Mouse (Mus musculus) embryonic facial prominence, embryonic 11.5 days (tissue): Measurements from ENCODE around the gene 1810030O07Rik. TPM values are rescaled to one million over a fixed set of nuclear protein-coding genes. Genes with fewer than 3 reads are reported as not detected.

ENCODE experiments used
- ATAC-seq: fragments of 200-750 bp; cut with Nextera tagmentation; replicated peaks from 2 replicates; pipeline ENCODE4 v1.8.0; 2017; ENCODE audit warnings: low read depth; ENCODE audit not compliant: insufficient number of reproducible peaks, low FRiP score, low TSS enrichment
- DNase-seq: peaks from one replicate; pipeline ENCODE4 v3.0.0-alpha.2; 2015; ENCODE audit warnings: low spot score
- H3K27ac ChIP-seq: fragments of 300-500 bp; sonication (generic); replicated peaks from 2 replicates; pipeline ENCODE4 v1.5.1; 2014; ENCODE audit warnings: mild to moderate bottlenecking, low read depth, low read length, control low read depth
- H3K27me3 ChIP-seq: fragments of 300-500 bp; sonication (generic); 2 replicates; pipeline ENCODE4 v1.6.1; 2014; ENCODE audit warnings: mild to moderate bottlenecking, low read length, moderate library complexity, mixed read lengths; ENCODE audit not compliant: control insufficient read depth, insufficient read depth
- H3K36me3 ChIP-seq: fragments of 300-500 bp; sonication (generic); replicated peaks from 2 replicates; pipeline ENCODE4 v1.6.1; 2014; ENCODE audit warnings: low read depth, mild to moderate bottlenecking, low read length, moderate library complexity, mixed read lengths; ENCODE audit not compliant: control insufficient read depth, insufficient read depth
- H3K4me1 ChIP-seq: fragments of 300-500 bp; sonication (generic); 2 replicates; pipeline ENCODE4 v1.6.1; 2014; ENCODE audit warnings: low read length, mixed read lengths; ENCODE audit not compliant: control insufficient read depth, insufficient read depth
- H3K4me2 ChIP-seq: fragments of 300-500 bp; sonication (generic); 2 replicates; pipeline ENCODE4 v1.6.1; 2014; ENCODE audit warnings: low read depth, mild to moderate bottlenecking, control low read depth, low read length, moderate library complexity
- H3K4me3 ChIP-seq: fragments of 300-500 bp; sonication (generic); 2 replicates; pipeline ENCODE4 v1.5.1; 2014; ENCODE audit warnings: low read depth, low read length, control low read depth
- H3K9ac ChIP-seq: fragments of 300-500 bp; sonication (generic); replicated peaks from 2 replicates; pipeline ENCODE4 v1.6.1; 2014; ENCODE audit warnings: mild to moderate bottlenecking, control low read depth, low read length
- H3K9me3 ChIP-seq: fragments of 300-500 bp; sonication (generic); replicated peaks from 2 replicates; pipeline ENCODE4 v1.6.1; 2016; ENCODE audit warnings: mild to moderate bottlenecking, low read length, inconsistent platforms, mixed read lengths; ENCODE audit not compliant: control insufficient read depth
- WGBS: fragments of 180-500 bp; shearing (Covaris S2); extraction: QIAGEN DNeasy Blood & Tissue Kit; methylation state at CpG from one replicate; pipeline ENCODE4 v1.1.7; 2014; 5-methylcytosine and 5-hydroxymethylcytosine counted together
- polyA plus RNA-seq: library from polyadenylated mRNA; unstranded; fragments of >200 nt; fragmentation: Nextera tagmentation; extraction: Ambion mirVana; gene quantifications from 2 replicates; pipeline ENCODE4 v1.2.1, GENCODE M21; 2014

The 1810030O07Rik gene
- 44.8 and 45.2 TPM in 2 replicates for polyA plus RNA-seq

DNA sequence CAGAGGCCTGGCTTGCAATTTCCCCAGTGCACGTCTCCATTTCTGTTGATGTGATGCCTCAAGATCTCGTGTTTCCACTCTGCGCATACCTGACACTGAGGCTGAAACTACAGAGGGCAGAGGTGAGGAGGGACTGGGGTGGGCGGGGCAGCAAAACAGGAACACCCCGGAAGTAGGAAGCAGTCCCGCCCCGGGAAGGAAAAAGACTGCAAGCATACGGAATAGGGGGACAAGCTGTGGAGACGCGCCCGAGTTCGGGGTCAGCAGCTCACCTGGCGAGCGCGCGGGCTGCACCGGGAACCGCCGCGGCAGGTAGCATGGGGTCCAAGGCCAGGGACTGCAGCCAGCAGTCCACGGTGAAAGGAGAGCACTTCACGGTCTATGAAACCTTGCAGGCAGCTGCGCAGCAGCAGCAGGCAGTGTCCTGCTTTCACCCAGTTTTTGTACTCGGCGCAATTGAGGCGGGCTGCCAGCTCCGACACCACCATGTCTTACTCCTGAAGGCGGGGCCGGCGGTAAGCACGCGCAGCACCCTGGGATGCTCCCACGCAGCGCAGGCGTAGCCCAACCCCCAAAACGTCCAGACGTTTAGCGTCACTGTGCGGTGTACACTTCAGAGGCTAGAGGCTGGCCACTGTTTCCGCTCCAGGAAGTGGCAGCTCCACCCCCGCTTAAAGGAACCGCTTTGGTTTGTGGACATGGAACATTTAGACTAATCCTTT, at the start of gene 1810030O07Rik:
1810030O07Rik (minus strand) TSS at position 615 of the 722 bp plus-strand sequence.
- DNase-seq: peak; percentile 88
- H3K27me3 ChIP-seq: no peaks in the 10 kb centered on the region
- H3K4me3 ChIP-seq: peak within 1 kb of the TSS; percentile 67
- peak within 1 kb of the TSS; percentile 65 for H3K9ac ChIP-seq
- H3K4me2 ChIP-seq: peak within 1 kb of the TSS; percentile 43
- peak; percentile 98 for ATAC-seq
- no peaks in the 10 kb centered on the region for H3K9me3 ChIP-seq
- 7% methylated on average over 42 of the region's 42 CpGs for WGBS
- no peaks in the 10 kb centered on the region for H3K36me3 ChIP-seq
- H3K4me1 ChIP-seq: no peaks in the 10 kb centered on the region
- H3K27ac ChIP-seq: no peak within 1 kb of the TSS

DNA sequence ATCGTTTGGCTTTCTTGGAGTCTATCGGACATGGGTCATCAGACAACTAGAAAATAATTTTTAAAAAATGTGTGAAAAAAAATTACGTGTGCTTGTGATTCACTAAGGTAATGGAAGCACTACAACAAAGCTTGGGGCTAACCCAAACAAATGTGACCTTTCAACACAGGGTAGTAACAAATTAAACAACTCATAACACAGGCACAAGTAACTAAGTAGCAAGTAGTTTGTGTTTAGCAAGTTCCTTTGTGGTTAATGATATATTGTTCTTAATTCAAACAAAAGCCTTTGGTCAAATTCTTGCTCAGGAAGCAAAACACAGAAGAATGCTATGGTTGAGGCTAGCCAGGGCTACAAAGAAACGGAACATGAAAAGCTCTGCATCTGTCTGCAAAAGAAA, 42.6 kb upstream of the 1810030O07Rik start:
- WGBS: 88% methylated on average over 4 of the region's 4 CpGs
- Histone ChIP-seq H3K36me3 (no peaks in the 10 kb centered on the region), H3K27ac (no peak overlapping the region)

DNA sequence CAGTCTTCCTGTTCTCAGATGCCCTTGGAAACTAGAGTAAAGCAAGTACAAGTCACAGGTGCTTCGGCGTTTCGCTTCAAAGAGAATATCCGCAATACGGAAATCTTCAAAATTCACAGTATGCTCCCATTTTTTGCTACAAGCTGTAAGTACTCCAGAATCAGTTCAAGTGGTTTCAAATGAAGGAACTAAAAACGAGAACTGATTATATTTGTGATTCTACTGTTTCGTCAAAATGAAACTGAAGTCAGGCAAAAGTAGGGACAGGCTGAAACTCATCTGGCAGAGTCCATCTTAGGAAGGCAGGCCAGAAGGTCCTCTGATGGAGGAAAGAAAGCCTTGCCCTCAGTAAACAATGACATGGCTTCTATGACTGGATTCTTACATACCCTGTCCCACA, 40.3 kb upstream of the 1810030O07Rik start:
- WGBS: 93% methylated on average over 7 of the region's 7 CpGs
- ATAC-seq: no peak
- no peaks in the 10 kb centered on the region for H3K36me3 ChIP-seq
- H3K4me2 ChIP-seq: no peak overlapping the region
- H3K4me3 ChIP-seq: no peak overlapping the region
- no peaks in the 10 kb centered on the region for H3K9me3 ChIP-seq
- H3K4me1 ChIP-seq: no peaks in the 10 kb centered on the region
- H3K27me3 ChIP-seq: no peaks in the 10 kb centered on the region
- no peak overlapping the region for H3K27ac ChIP-seq
- no peak for DNase-seq
- H3K9ac ChIP-seq: no peak overlapping the region

More for the DNA sequence above, 42.6 kb upstream of the 1810030O07Rik start:
- Histone ChIP-seq H3K27me3 (no peaks in the 10 kb centered on the region), H3K9ac (no peak overlapping the region), H3K9me3 (no peaks in the 10 kb centered on the region), H3K4me1 (no peaks in the 10 kb centered on the region), H3K4me3 (no peak overlapping the region), H3K4me2 (no peak overlapping the region)
- no peak for ATAC-seq
- no peak for DNase-seq

DNA sequence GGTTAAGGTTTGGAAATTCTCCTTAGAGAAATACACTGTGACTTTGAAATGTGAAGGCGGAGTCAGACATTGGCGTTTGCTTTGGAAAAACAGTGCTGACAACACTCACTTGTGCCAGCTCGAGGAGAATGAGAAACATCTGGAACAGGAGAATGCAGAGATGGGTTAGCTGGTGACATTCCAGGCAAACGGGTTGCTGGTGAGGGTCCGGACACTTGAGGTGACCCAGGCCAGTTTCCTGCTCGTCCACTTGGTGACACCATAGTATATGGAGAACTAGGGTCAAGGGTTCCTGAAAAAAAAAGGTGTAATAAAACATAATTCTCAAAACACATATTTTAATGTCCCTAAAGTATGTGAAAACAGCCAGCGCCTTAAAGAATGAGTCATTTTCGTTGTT, 13.4 kb upstream of the 1810030O07Rik start:
- no peak overlapping the region for H3K4me2 ChIP-seq
- H3K36me3 ChIP-seq: no peaks in the 10 kb centered on the region
- no peak overlapping the region for H3K27ac ChIP-seq
- no peak overlapping the region for H3K9ac ChIP-seq
- no peak overlapping the region for H3K4me3 ChIP-seq
- WGBS: 70% methylated on average over 8 of the region's 8 CpGs
- no peak for ATAC-seq
- no peak for DNase-seq
- no peaks in the 10 kb centered on the region for H3K27me3 ChIP-seq
- no peaks in the 10 kb centered on the region for H3K4me1 ChIP-seq
- H3K9me3 ChIP-seq: no peaks in the 10 kb centered on the region

DNA sequence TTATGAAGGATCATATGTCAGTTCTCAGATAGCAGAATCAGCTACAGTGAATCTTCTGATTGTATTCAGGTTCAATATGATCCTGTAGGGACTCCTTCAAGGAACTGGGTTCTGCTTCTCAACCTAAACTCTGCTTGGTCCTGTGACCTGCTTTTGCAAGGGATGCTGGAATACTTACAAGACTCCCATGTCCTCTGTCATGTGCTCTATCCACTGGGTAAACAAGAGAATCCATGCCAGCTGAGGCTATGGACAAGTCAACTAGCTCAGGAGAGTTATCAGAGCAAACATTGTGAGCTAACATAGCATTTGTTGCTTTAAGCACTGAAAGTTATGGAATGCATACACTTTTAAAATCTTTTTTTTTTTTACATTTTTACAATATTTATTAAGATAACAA, 12.6 kb upstream of the 1810030O07Rik start:
- ATAC-seq (no peak), DNase-seq (no peak)
- H3K4me3 ChIP-seq: no peak overlapping the region
- H3K4me1 ChIP-seq: no peaks in the 10 kb centered on the region
- no peaks in the 10 kb centered on the region for H3K9me3 ChIP-seq
- no peaks in the 10 kb centered on the region for H3K27me3 ChIP-seq
- H3K9ac ChIP-seq: no peak overlapping the region
- H3K27ac ChIP-seq: no peak overlapping the region
- no peaks in the 10 kb centered on the region for H3K36me3 ChIP-seq
- no peak overlapping the region for H3K4me2 ChIP-seq

DNA sequence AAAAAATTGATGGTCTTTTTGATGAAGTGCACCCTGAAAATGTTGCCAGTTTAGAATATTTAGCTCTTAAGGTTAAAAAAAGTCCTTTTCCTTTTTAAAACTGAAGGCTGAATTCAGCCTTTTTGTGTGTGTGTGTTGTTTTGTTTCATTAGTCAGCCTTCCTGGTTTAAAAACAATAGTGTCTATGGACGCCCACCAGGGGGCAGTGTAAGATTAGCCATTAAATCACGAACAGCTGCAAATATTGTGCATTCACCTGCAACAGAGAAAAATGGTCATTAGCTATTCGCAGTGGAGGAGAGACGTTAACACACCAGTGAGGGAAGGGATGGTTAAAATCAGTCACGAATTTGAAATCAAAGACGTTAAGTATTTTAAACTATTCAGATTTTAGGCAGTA, 3.9 kb upstream of the 1810030O07Rik start:
- Histone ChIP-seq H3K9me3 (no peaks in the 10 kb centered on the region), H3K4me1 (no peaks in the 10 kb centered on the region), H3K4me2 (no peak overlapping the region), H3K27ac (no peak overlapping the region), H3K27me3 (no peaks in the 10 kb centered on the region), H3K36me3 (no peaks in the 10 kb centered on the region), H3K9ac (no peak overlapping the region), H3K4me3 (no peak overlapping the region)
- WGBS: 42% methylated on average over 6 of the region's 6 CpGs
- peak; percentile 75 for DNase-seq
- no peak for ATAC-seq

DNA sequence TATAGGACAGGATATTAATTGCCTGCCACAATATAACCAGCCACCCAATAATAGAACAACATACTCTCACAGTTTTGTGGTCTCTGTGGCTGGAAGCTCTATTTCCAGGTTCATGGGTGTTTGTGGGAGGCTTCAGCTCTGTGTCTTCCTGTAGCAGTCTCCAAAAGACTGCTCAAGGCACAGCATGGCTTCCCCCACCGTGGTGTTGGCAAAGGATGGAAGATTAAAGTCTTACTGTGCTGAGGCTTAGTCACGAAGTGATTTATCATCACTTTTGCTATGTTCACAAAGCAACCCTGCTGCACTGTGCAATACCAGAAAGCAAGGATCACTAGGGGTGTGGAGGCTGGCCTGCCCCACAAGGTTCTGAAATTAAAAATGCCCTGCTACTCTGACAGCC, 19.6 kb downstream of the 1810030O07Rik start:
- DNase-seq: no peak
- Histone ChIP-seq H3K4me3 (no peak overlapping the region), H3K27me3 (no peaks in the 10 kb centered on the region), H3K9me3 (no peaks in the 10 kb centered on the region), H3K27ac (no peak overlapping the region), H3K9ac (no peak overlapping the region), H3K36me3 (no peaks in the 10 kb centered on the region), H3K4me2 (no peak overlapping the region), H3K4me1 (no peaks in the 10 kb centered on the region)
- ATAC-seq: no peak
- 81% methylated on average over 2 of the region's 2 CpGs for WGBS

DNA sequence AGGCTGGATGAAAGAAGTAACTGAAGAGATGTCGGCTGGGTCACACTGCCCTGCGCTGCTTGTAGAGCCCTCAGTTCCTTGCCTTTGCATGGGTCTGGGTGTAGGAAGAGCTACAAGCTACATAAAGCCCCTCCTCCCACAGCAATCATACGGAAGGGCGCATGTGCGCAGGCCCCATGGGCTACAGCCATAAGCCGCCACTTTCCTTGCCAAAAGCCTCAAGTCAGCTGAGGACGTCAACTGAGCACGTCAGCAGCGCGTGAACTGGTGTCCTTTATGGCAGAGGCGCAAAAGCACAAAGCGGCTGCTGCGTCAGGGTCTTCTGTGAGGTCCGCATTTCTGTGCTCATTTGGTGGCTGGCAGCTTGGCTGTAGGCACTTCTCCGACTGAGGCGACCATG, 21.6 kb downstream of the 1810030O07Rik start:
- no peaks in the 10 kb centered on the region for H3K27me3 ChIP-seq
- H3K4me1 ChIP-seq: no peaks in the 10 kb centered on the region
- no peak overlapping the region for H3K27ac ChIP-seq
- no peak overlapping the region for H3K9ac ChIP-seq
- ATAC-seq (no peak), DNase-seq (no peak)
- H3K36me3 ChIP-seq: no peaks in the 10 kb centered on the region
- H3K9me3 ChIP-seq: no peaks in the 10 kb centered on the region
- no peak overlapping the region for H3K4me3 ChIP-seq
- no peak overlapping the region for H3K4me2 ChIP-seq
- WGBS: 89% methylated on average over 16 of the region's 16 CpGs
